Mouse (Mus musculus) E14TG2a.4 (cell line): ENCODE measurements at regions not wholly inside any gene's neighbourhood (a gene's known extent, or its start where the extent isn't known, plus 50 kb on each side); places are given as distances from the start of the nearest gene placed in this dataset.

Experiments
- CTCF ChIP-seq: conservative IDR thresholded peaks from 2 replicates; pipeline ENCODE4 v1.5.1; 2014; ENCODE audit warnings: low read length
- NANOG ChIP-seq: IDR thresholded peaks from 2 replicates; pipeline ENCODE4 v1.6.1; 2014; ENCODE audit warnings: borderline replicate concordance, low read length, mixed read lengths

DNA sequence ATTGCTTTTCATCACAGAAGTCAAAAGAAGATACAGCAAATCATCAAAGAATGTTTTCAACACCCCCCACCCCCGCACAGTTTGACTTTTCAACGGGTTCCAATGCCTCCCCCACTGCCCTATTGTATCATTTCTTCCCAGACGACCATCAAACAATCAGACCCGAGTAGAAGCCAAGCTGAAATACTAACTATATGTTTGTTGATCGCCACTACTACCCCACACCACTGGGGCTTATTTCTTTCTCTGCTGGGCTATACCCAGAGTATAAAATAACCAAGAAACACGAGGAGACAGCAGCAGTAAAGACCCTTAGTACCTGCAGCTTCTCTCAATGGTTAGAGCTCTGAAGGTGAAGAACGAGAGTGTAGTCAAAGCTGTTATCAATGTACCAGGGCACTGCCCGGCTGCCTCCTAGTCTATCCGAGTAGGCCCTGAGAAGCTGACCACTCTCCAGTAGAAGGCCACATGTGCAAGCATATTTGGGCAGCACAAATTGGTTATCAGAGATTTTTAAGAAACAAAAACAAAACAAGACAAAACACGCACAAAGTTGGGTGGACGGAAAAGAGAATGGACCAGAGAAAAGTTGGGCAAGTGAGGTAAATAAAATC lies 76.7 kb upstream of the Ccn6 start:
- no peak for TF ChIP-seq CTCF
- no peak for TF ChIP-seq NANOG
